Mouse (Mus musculus) C2C12 (cell line): ENCODE data around the gene Mcfd2.

Source experiments
- CTCF ChIP-seq: IDR thresholded peaks from one replicate; pipeline ENCODE4 v1.5.1; 2011; ENCODE audit not compliant: control insufficient read depth, insufficient read depth, insufficient read length
- FOSL1 ChIP-seq: IDR thresholded peaks from one replicate; pipeline ENCODE4 v1.8.0; 2011; ENCODE audit warnings: mild to moderate bottlenecking, low read length; ENCODE audit not compliant: poor library complexity, insufficient read depth, severe bottlenecking
- MAX ChIP-seq: IDR thresholded peaks from one replicate; pipeline ENCODE4 v1.6.1; 2011; ENCODE audit warnings: mild to moderate bottlenecking, control low read depth
- MYOD1 ChIP-seq: IDR thresholded peaks from one replicate; pipeline ENCODE4 v1.6.1; 2011; ENCODE audit warnings: low read depth; ENCODE audit not compliant: control insufficient read depth, insufficient read length
- MYOG ChIP-seq: IDR thresholded peaks from one replicate; pipeline ENCODE4 v1.6.1; 2011; ENCODE audit not compliant: control insufficient read depth, insufficient read length; ENCODE audit errors: extremely low read depth
- USF1 ChIP-seq: IDR thresholded peaks from one replicate; pipeline ENCODE4 v1.6.1; 2011; ENCODE audit warnings: low read depth, mild to moderate bottlenecking, control low read depth, moderate library complexity

GRCm38 (mm10) chr17:87289367-87289766 lies 23.6 kb upstream of the Mcfd2 start:
- no peak for TF ChIP-seq CTCF
- no peak for TF ChIP-seq FOSL1
- TF ChIP-seq MYOD1 = no peak
- TF ChIP-seq USF1 = no peak
- no peak for TF ChIP-seq MAX
- no peak for TF ChIP-seq MYOG
